Mouse (Mus musculus) embryo, embryonic 11.5 days (tissue): ENCODE results near the gene Tram2.

Experiments
- DNase-seq: peaks from one replicate; pipeline ENCODE4 v3.0.0-alpha.2; 2012; ENCODE audit warnings: low read depth, low spot score

The Tram2 gene

GRCm38 (mm10) chr1:20974341-20975135 is 104.5 kb downstream of the Tram2 start:
- no peak for DNase-seq

- DNase-seq = no peak
Observed at GRCm38 (mm10) chr1:20973389-20973788, 105.6 kb downstream of the Tram2 start.

- DNase-seq = no peak
Observed at GRCm38 (mm10) chr1:20969642-20970041, 109.4 kb downstream of the Tram2 start.

GRCm38 (mm10) chr1:20954876-20955275 is 124.2 kb downstream of the Tram2 start:
- no peak for DNase-seq

- no peak for DNase-seq
Observed at GRCm38 (mm10) chr1:20951799-20952198, 127.2 kb downstream of the Tram2 start.

- DNase-seq = peak; percentile 87
Observed at GRCm38 (mm10) chr1:20951300-20951763, 127.7 kb downstream of the Tram2 start, which contains the start of gene Efhc1. Gene Efhc1 (plus strand): TSS chr1:20951626.
